Comparison of ENCODE assay signal across 19 mouse cellular contexts in the genomic region with DNA sequence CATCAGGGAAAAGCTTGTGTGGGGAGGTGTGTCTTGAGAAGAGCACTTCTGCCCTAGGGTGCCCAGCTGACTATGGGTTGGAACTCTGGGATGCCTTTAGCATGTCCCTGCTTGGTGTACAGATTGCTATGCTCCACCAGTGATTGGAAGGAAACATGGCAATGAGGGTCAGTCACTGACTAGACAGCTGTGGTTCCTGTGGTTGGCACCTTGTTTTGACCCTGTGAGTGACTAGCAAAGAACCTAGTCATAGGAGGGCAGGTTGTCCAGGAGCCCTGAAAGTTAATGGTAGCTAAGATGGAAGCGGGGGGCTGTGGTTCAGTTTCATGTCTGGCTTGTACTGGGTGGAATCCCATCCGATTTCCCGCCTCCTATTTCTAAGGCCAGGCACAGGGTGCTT.
"Had no signal": no experiment of that assay in that cellular context is flagged by ENCODE, and none has a peak within 500 bp of the region (broad histone marks: within the 10 kb centered on the region; RNA-seq: fewer than 3 reads in every experiment).

No protein-coding gene starts in this region.

- H3K4me1 ChIP-seq: embryonic facial prominence, embryonic 10.5 days; embryonic facial prominence, embryonic 12.5 days; embryonic facial prominence, embryonic 13.5 days; embryonic facial prominence, embryonic 15.5 days; forebrain, embryonic 10.5 days; forebrain, embryonic 12.5 days; forebrain, embryonic 13.5 days; forebrain, embryonic 15.5 days had no signal

- H3K4me3 ChIP-seq: embryonic facial prominence, embryonic 10.5 days; embryonic facial prominence, embryonic 12.5 days; embryonic facial prominence, embryonic 13.5 days; embryonic facial prominence, embryonic 15.5 days; erythroblast, embryonic 14.5 days; forebrain, embryonic 10.5 days; forebrain, embryonic 12.5 days; forebrain, embryonic 13.5 days; forebrain, embryonic 15.5 days; gastrocnemius, adult 2 months; heart, adult 2 months had no signal

- DNase-seq: embryo, embryonic 11 days; forebrain, postnatal 0 days; gastrocnemius, adult 2 months; gastrocnemius, postnatal 10 days; gastrocnemius, postnatal 14 days; gastrocnemius, postnatal 25 days; gastrocnemius, postnatal 36 days; heart, adult 11 months; heart, adult 18-20 months; heart, adult 2 months had no signal

- H3K27me3 ChIP-seq: embryonic facial prominence, embryonic 12.5 days; embryonic facial prominence, embryonic 13.5 days; embryonic facial prominence, embryonic 15.5 days; forebrain, embryonic 12.5 days; forebrain, embryonic 13.5 days; forebrain, embryonic 15.5 days had no signal

- H3K27ac ChIP-seq: embryonic facial prominence, embryonic 10.5 days; embryonic facial prominence, embryonic 12.5 days; embryonic facial prominence, embryonic 13.5 days; embryonic facial prominence, embryonic 15.5 days; forebrain, embryonic 10.5 days; forebrain, embryonic 12.5 days; forebrain, embryonic 13.5 days; forebrain, embryonic 15.5 days; gastrocnemius, adult 2 months; heart, adult 2 months had no signal
